Mouse (Mus musculus): ENCODE measurements around the gene C1ql2.

GRCm38 (mm10) chr1:120341172-120341675 is 842 bp downstream of the C1ql2 start:
- TF ChIP-seq POLR2A (IDR thresholded peaks at IDR 0.05; ENCODE audit: extremely low read depth, insufficient read depth, low read length) (no peak), CTCF (IDR thresholded peaks at IDR 0.05; ENCODE audit: low read depth, low read length) (no peak)
